Mouse (Mus musculus): ENCODE data around the gene Pde4d.

GRCm38 (mm10) chr13:109808039-109808438 lies 1358.3 kb downstream of the Pde4d start:
- TF ChIP-seq CTCF (IDR thresholded peaks at IDR 0.05; ENCODE audit: control insufficient read depth, insufficient read depth, insufficient read length), result no peak
- no peak for TF ChIP-seq MAX (IDR thresholded peaks at IDR 0.05)
- TF ChIP-seq USF1 (IDR thresholded peaks at IDR 0.05; ENCODE audit: low read depth), result no peak
- no peak for TF ChIP-seq MYOG (IDR thresholded peaks at IDR 0.05; ENCODE audit: control insufficient read depth, extremely low read depth, insufficient read length)
